Mouse (Mus musculus) heart, postnatal 36 days (tissue): ENCODE results near the gene Mmp21. TPM values are rescaled to one million over a fixed set of nuclear protein-coding genes. Genes with fewer than 3 reads are reported as not detected.
A peak's percentile ranks its signal among the peaks of the same experiment; 100 is the strongest.
"Not testable (repeated sequence)": the region's sequence is repeated elsewhere in the genome, so short reads cannot be mapped to it uniquely, and the experiment has no call there.

Source experiments
- DNase-seq, 2 experiments: peaks; one replicate each; pipeline ENCODE4 v3.0.0; 2021 to 2022
- intact Hi-C: fragments of 180-260 bp; cut with DNase I; formaldehyde crosslinking; loops from one replicate; pipeline ENCODE4 v1.15.1; 2025
- total RNA-seq, 2 experiments: library from RNA; stranded (reverse); gene quantifications; 2 replicates each; pipeline ENCODE4 v1.2.3; 2021

Mmp21 gene
- total RNA-seq: not detected

GRCm38 (mm10) chr7:133679961-133680360 is at the start of gene Mmp21:
Gene Mmp21 (minus strand): TSS chr7:133680061.
- intact Hi-C loops: no loop called here
- no peak for DNase-seq

GRCm38 (mm10) chr7:133729351-133729750 is 49.5 kb upstream of the Mmp21 start:
- no peak for DNase-seq
- intact Hi-C loops: no loop called here

- DNase-seq: peak in 1 of 2 experiments; percentile 14
- intact Hi-C loops: no loop called here
Observed at GRCm38 (mm10) chr7:133727027-133727426, 47.2 kb upstream of the Mmp21 start.

- DNase-seq: peak; percentile 35 to 36
- intact Hi-C loops: no loop called here
Observed at GRCm38 (mm10) chr7:133725571-133725970, 45.7 kb upstream of the Mmp21 start.

- intact Hi-C loops: no loop called here
Observed at GRCm38 (mm10) chr7:133724844-133725243, 45.0 kb upstream of the Mmp21 start.

GRCm38 (mm10) chr7:133720616-133721015 is 40.8 kb upstream of the Mmp21 start:
- intact Hi-C loops: no loop called here
- no peak for DNase-seq

More at GRCm38 (mm10) chr7:133724844-133725243, 45.0 kb upstream of the Mmp21 start:
- DNase-seq: no peak

GRCm38 (mm10) chr7:133718580-133718979 is 38.7 kb upstream of the Mmp21 start:
- DNase-seq: no peak

GRCm38 (mm10) chr7:133715387-133715786 is 35.5 kb upstream of the Mmp21 start:
- intact Hi-C loops: no loop called here
- no peak for DNase-seq

More at GRCm38 (mm10) chr7:133718580-133718979, 38.7 kb upstream of the Mmp21 start:
- intact Hi-C loops: no loop called here

GRCm38 (mm10) chr7:133707301-133707700 is 27.4 kb upstream of the Mmp21 start:
- intact Hi-C loops: no loop called here
- DNase-seq: no peak

GRCm38 (mm10) chr7:133703906-133704305 is 24.0 kb upstream of the Mmp21 start:
- DNase-seq: no peak
- intact Hi-C loops: no loop called here

GRCm38 (mm10) chr7:133702333-133702732 is 22.5 kb upstream of the Mmp21 start:
- intact Hi-C loops: no loop called here
- no peak for DNase-seq

GRCm38 (mm10) chr7:133701366-133701765 is 21.5 kb upstream of the Mmp21 start:
- intact Hi-C loops: no loop called here
- no peak for DNase-seq

- DNase-seq: no peak
- intact Hi-C loops: no loop called here
Observed at GRCm38 (mm10) chr7:133699885-133700284, 20.0 kb upstream of the Mmp21 start.

- intact Hi-C loops: no loop called here
Observed at GRCm38 (mm10) chr7:133698021-133698709, 18.3 kb upstream of the Mmp21 start.

GRCm38 (mm10) chr7:133685644-133686043 is 5.8 kb upstream of the Mmp21 start:
- DNase-seq, intact Hi-C loops: not testable (repeated sequence)

More at GRCm38 (mm10) chr7:133698021-133698709, 18.3 kb upstream of the Mmp21 start:
- DNase-seq: no peak

- no peak for DNase-seq
- intact Hi-C loops: no loop called here
Observed at GRCm38 (mm10) chr7:133684701-133685100, 4.8 kb upstream of the Mmp21 start.

- DNase-seq: no peak
- intact Hi-C loops: no loop called here
Observed at GRCm38 (mm10) chr7:133684110-133684509, 4.2 kb upstream of the Mmp21 start.

GRCm38 (mm10) chr7:133683626-133684025 is 3.8 kb upstream of the Mmp21 start:
- DNase-seq: no peak
- intact Hi-C loops: no loop called here

GRCm38 (mm10) chr7:133679439-133679838 is 422 bp downstream of the Mmp21 start:
- intact Hi-C loops: no loop called here
- DNase-seq: no peak

GRCm38 (mm10) chr7:133678716-133679115 is 1.1 kb downstream of the Mmp21 start:
- intact Hi-C loops: no loop called here
- DNase-seq: no peak

- intact Hi-C loops: no loop called here
- DNase-seq: no peak
Observed at GRCm38 (mm10) chr7:133676002-133676401, 3.9 kb downstream of the Mmp21 start.

- no peak for DNase-seq
- intact Hi-C loops: no loop called here
Observed at GRCm38 (mm10) chr7:133670846-133671245, 9.0 kb downstream of the Mmp21 start.

- DNase-seq: no peak
- intact Hi-C loops: loop anchor here (1.0 kb wide), 1 partner anchor 113 kb away; no protein-coding TSS in a partner anchor
Observed at GRCm38 (mm10) chr7:133669946-133670345, 9.9 kb downstream of the Mmp21 start.
